Mouse (Mus musculus) lung, postnatal 0 days (tissue): Measurements from ENCODE around the gene Gbf1.

Experiments
- CTCF ChIP-seq: IDR thresholded peaks from 2 replicates; pipeline ENCODE4 v1.5.1; 2016; ENCODE audit warnings: antibody characterized with exemption, mild to moderate bottlenecking
- EP300 ChIP-seq: IDR thresholded peaks from 2 replicates; pipeline ENCODE4 v1.6.1; 2016; ENCODE audit warnings: antibody characterized with exemption, mild to moderate bottlenecking, control low read depth

GRCm38 (mm10) chr19:46234450-46234849 is 82.1 kb downstream of the Gbf1 start:
- TF ChIP-seq CTCF (no peak), EP300 (no peak)
